Mouse (Mus musculus) natural killer cell, adult 2 months (primary cell): Measurements from ENCODE around the gene Pmp22.

Source experiments
- DNase-seq, 2 experiments: peaks; one replicate each; pipeline ENCODE4 v3.0.0; 2022; ENCODE audit warnings: low spot score in 2 of 2

The Pmp22 gene

GRCm38 (mm10) chr11:63128784-63129183, at the start of gene Pmp22:
Gene Pmp22 (plus strand): TSS chr11:63128982.
- DNase-seq, result no peak

GRCm38 (mm10) chr11:63084536-63084935, 44.2 kb upstream of the Pmp22 start:
- no peak for DNase-seq

GRCm38 (mm10) chr11:63088672-63089071, 40.1 kb upstream of the Pmp22 start:
- DNase-seq, result no peak

GRCm38 (mm10) chr11:63090210-63090609, 38.6 kb upstream of the Pmp22 start:
- DNase-seq, result no peak

GRCm38 (mm10) chr11:63090986-63091385, 37.8 kb upstream of the Pmp22 start:
- no peak for DNase-seq

GRCm38 (mm10) chr11:63092271-63092670, 36.5 kb upstream of the Pmp22 start:
- no peak for DNase-seq

GRCm38 (mm10) chr11:63093601-63094000, 35.2 kb upstream of the Pmp22 start:
- DNase-seq, result no peak

- DNase-seq, result no peak
Observed at GRCm38 (mm10) chr11:63094496-63094895, 34.3 kb upstream of the Pmp22 start.

- DNase-seq, result no peak
Observed at GRCm38 (mm10) chr11:63098016-63098415, 30.8 kb upstream of the Pmp22 start.

- no peak for DNase-seq
Observed at GRCm38 (mm10) chr11:63099390-63099789, 29.4 kb upstream of the Pmp22 start.

GRCm38 (mm10) chr11:63103256-63103655, 25.5 kb upstream of the Pmp22 start:
- no peak for DNase-seq

- no peak for DNase-seq
Observed at GRCm38 (mm10) chr11:63104026-63104425, 24.8 kb upstream of the Pmp22 start.

- DNase-seq, result no peak
Observed at GRCm38 (mm10) chr11:63109230-63109775, 19.5 kb upstream of the Pmp22 start.

GRCm38 (mm10) chr11:63110329-63110728, 18.5 kb upstream of the Pmp22 start:
- DNase-seq, result no peak

- DNase-seq, result no peak
Observed at GRCm38 (mm10) chr11:63114807-63115641, 13.8 kb upstream of the Pmp22 start.

GRCm38 (mm10) chr11:63116652-63117051, 12.1 kb upstream of the Pmp22 start:
- no peak for DNase-seq

- DNase-seq, result no peak
Observed at GRCm38 (mm10) chr11:63117266-63117665, 11.5 kb upstream of the Pmp22 start.

GRCm38 (mm10) chr11:63119791-63120190, 9.0 kb upstream of the Pmp22 start:
- no peak for DNase-seq

GRCm38 (mm10) chr11:63122249-63122648, 6.5 kb upstream of the Pmp22 start:
- DNase-seq, result no peak

- DNase-seq, result no peak
Observed at GRCm38 (mm10) chr11:63122776-63123350, 5.9 kb upstream of the Pmp22 start.

GRCm38 (mm10) chr11:63124316-63124715, 4.5 kb upstream of the Pmp22 start:
- DNase-seq, result no peak

- DNase-seq, result no peak
Observed at GRCm38 (mm10) chr11:63125832-63126456, 2.8 kb upstream of the Pmp22 start.

- DNase-seq, result no peak
Observed at GRCm38 (mm10) chr11:63126976-63127375, 1.8 kb upstream of the Pmp22 start.
